Mouse (Mus musculus) C2C12 (cell line): ENCODE measurements around the gene Fxyd6. TPM values are rescaled to one million over a fixed set of nuclear protein-coding genes. Genes with fewer than 3 reads are reported as not detected.

ENCODE experiments used
- H3K27me3 ChIP-seq: one replicate; pipeline ENCODE4 v1.6.1; 2011; ENCODE audit not compliant: control insufficient read depth, insufficient read depth, insufficient read length
- H3K36me3 ChIP-seq: one replicate; pipeline ENCODE4 v1.6.1; 2011; ENCODE audit not compliant: control insufficient read depth, insufficient read depth
- H3K4me3 ChIP-seq: one replicate; pipeline ENCODE4 v1.5.1; 2011; ENCODE audit warnings: mild to moderate bottlenecking, control low read depth; ENCODE audit not compliant: poor library complexity, insufficient read depth, severe bottlenecking
- H3K79me2 ChIP-seq: one replicate; pipeline ENCODE4 v1.6.1; 2011; ENCODE audit not compliant: control insufficient read depth, insufficient read depth
- H3K79me3 ChIP-seq: one replicate; pipeline ENCODE4 v1.6.1; 2011; ENCODE audit warnings: low read depth, control low read depth
- H3ac ChIP-seq: one replicate; pipeline ENCODE3; 2011; ENCODE audit warnings: low read depth; ENCODE audit not compliant: control insufficient read depth, insufficient read length
- CEBPB ChIP-seq: IDR thresholded peaks from one replicate; pipeline ENCODE4 v1.6.1; 2011; ENCODE audit warnings: low read depth, mild to moderate bottlenecking, control low read depth, moderate library complexity
- CTCF ChIP-seq: IDR thresholded peaks from one replicate; pipeline ENCODE4 v1.5.1; 2011; ENCODE audit not compliant: control insufficient read depth, insufficient read depth, insufficient read length
- FOSL1 ChIP-seq: IDR thresholded peaks from one replicate; pipeline ENCODE4 v1.8.0; 2011; ENCODE audit warnings: mild to moderate bottlenecking, low read length; ENCODE audit not compliant: poor library complexity, insufficient read depth, severe bottlenecking
- MAX ChIP-seq: IDR thresholded peaks from one replicate; pipeline ENCODE4 v1.6.1; 2011; ENCODE audit warnings: mild to moderate bottlenecking, control low read depth
- MYOD1 ChIP-seq: IDR thresholded peaks from one replicate; pipeline ENCODE4 v1.6.1; 2011; ENCODE audit warnings: low read depth; ENCODE audit not compliant: control insufficient read depth, insufficient read length
- MYOG ChIP-seq: IDR thresholded peaks from one replicate; pipeline ENCODE4 v1.6.1; 2011; ENCODE audit not compliant: control insufficient read depth, insufficient read length; ENCODE audit errors: extremely low read depth
- USF1 ChIP-seq: IDR thresholded peaks from one replicate; pipeline ENCODE4 v1.6.1; 2011; ENCODE audit warnings: low read depth, mild to moderate bottlenecking, control low read depth, moderate library complexity
- polyA plus RNA-seq: library from polyadenylated mRNA; unstranded; fragments of >200 nt; fragmentation: generic; extraction: Trizol; gene quantifications from one replicate; pipeline ENCODE4 v1.2.1, GENCODE M21; 2012; ENCODE audit warnings: missing spikeins

Fxyd6 gene
- polyA plus RNA-seq, 1 experiment, result not detected

- Histone ChIP-seq H3ac (no peak overlapping the region), H3K36me3 (no peaks in the 10 kb centered on the region), H3K79me2 (no peaks in the 10 kb centered on the region), H3K27me3 (no peaks in the 10 kb centered on the region), H3K79me3 (no peaks in the 10 kb centered on the region), H3K4me3 (no peak overlapping the region)
- TF ChIP-seq CEBPB, result no peak
- no peak for TF ChIP-seq MAX
- no peak for TF ChIP-seq MYOG
- no peak for TF ChIP-seq CTCF
Observed at GRCm38 (mm10) chr9:45337406-45337805, 32.6 kb upstream of the Fxyd6 start.

DNA sequence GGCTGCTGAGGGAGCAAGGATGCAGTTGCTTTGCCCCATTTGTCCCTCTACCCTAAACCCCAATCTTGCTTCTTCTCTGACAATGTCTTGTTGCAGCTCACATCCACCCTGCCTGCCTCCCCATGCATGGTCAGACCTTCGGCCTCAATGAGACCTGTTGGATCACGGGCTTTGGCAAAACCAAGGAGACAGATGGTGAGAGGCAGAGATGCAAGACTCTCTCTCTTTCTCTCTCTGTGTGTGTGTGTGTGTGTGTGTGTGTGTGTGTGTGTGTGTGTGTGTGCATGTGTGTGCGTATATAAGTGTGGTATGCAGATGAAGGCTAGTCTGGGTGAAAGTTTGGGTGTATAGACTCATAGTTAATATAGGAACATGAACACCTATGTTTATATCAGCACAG is 26.9 kb upstream of the Fxyd6 start:
- H3K79me2 ChIP-seq, result no peaks in the 10 kb centered on the region

DNA sequence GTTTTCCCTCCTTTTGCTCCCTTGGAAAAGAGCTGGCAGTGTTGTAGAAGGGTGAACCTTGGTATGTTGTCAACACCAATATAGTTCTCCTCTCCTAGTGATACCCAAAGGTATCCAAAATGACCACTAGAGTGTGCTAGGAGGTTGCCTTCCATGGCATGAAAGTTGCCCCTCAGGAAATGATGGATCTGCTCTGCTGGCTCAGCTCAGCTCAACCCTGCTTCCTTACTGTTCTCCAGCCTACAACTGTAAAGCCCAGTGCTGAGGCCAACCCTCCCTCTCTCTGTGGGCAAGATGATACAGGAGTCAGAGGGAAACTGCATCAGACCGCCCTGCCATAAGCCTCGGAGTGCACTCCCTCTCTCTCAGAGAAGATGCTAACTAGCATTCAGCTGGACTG is 24.5 kb upstream of the Fxyd6 start:
- H3K79me2 ChIP-seq, result no peaks in the 10 kb centered on the region
- H3K36me3 ChIP-seq, result no peaks in the 10 kb centered on the region
- no peaks in the 10 kb centered on the region for H3K79me3 ChIP-seq
- H3K4me3 ChIP-seq, result no peak overlapping the region
- H3K27me3 ChIP-seq, result no peaks in the 10 kb centered on the region
- TF ChIP-seq CTCF (no peak), USF1 (no peak), MAX (no peak), FOSL1 (no peak), MYOG (no peak), MYOD1 (no peak), CEBPB (no peak)
- no peak overlapping the region for H3ac ChIP-seq

More for the DNA sequence above, 26.9 kb upstream of the Fxyd6 start:
- TF ChIP-seq CTCF (no peak), USF1 (no peak), CEBPB (no peak), MAX (no peak), MYOG (no peak), MYOD1 (no peak), FOSL1 (no peak)
- H3ac ChIP-seq, result no peak overlapping the region
- no peak overlapping the region for H3K4me3 ChIP-seq
- no peaks in the 10 kb centered on the region for H3K27me3 ChIP-seq
- H3K36me3 ChIP-seq, result no peaks in the 10 kb centered on the region
- H3K79me3 ChIP-seq, result no peaks in the 10 kb centered on the region

- Histone ChIP-seq H3K4me3 (no peak overlapping the region), H3K79me2 (no peaks in the 10 kb centered on the region), H3K27me3 (no peaks in the 10 kb centered on the region), H3K36me3 (no peaks in the 10 kb centered on the region), H3ac (no peak overlapping the region), H3K79me3 (no peaks in the 10 kb centered on the region)
- TF ChIP-seq MYOG, result no peak
- no peak for TF ChIP-seq CTCF
Observed at GRCm38 (mm10) chr9:45346276-45346675, 23.7 kb upstream of the Fxyd6 start.

- TF ChIP-seq MYOG, result no peak
- no peak for TF ChIP-seq MYOD1
- TF ChIP-seq USF1, result no peak
- no peak for TF ChIP-seq MAX
- TF ChIP-seq CEBPB, result no peak
- TF ChIP-seq CTCF, result no peak
- TF ChIP-seq FOSL1, result no peak
- no peaks in the 10 kb centered on the region for H3K79me2 ChIP-seq
- H3K27me3 ChIP-seq, result no peaks in the 10 kb centered on the region
- H3K79me3 ChIP-seq, result no peaks in the 10 kb centered on the region
- H3ac ChIP-seq, result no peak overlapping the region
- no peak overlapping the region for H3K4me3 ChIP-seq
- no peaks in the 10 kb centered on the region for H3K36me3 ChIP-seq
Observed at GRCm38 (mm10) chr9:45348560-45348959, 21.4 kb upstream of the Fxyd6 start.

DNA sequence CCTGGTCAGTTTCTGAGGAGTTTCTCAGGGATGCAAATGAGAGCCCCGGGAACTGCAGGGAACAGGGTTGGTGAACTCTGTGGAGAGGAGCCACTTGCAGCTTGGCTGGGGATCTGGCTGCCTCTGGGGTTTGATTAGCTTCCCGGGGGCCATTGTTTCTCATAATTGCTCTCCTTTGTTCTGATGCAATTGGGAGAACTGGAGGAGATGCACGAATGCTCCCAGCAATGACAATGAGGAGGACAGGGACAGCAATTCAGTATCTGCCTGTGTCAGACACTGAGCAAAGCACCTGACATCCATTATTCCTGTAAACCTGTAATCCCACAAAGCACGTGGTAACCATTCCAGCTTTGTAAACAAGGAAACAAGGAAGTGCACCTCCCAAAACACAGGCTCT is 20.8 kb upstream of the Fxyd6 start:
- TF ChIP-seq CEBPB, result no peak
- TF ChIP-seq MAX, result no peak
- TF ChIP-seq CTCF, result no peak
- TF ChIP-seq USF1, result no peak
- TF ChIP-seq FOSL1, result no peak
- TF ChIP-seq MYOG, result no peak
- no peak for TF ChIP-seq MYOD1
- Histone ChIP-seq H3K27me3 (no peaks in the 10 kb centered on the region), H3K36me3 (no peaks in the 10 kb centered on the region), H3K79me2 (no peaks in the 10 kb centered on the region), H3ac (no peak overlapping the region), H3K4me3 (no peak overlapping the region), H3K79me3 (no peaks in the 10 kb centered on the region)

- no peaks in the 10 kb centered on the region for H3K27me3 ChIP-seq
- no peaks in the 10 kb centered on the region for H3K79me2 ChIP-seq
- no peak overlapping the region for H3K4me3 ChIP-seq
- H3K79me3 ChIP-seq, result no peaks in the 10 kb centered on the region
- no peaks in the 10 kb centered on the region for H3K36me3 ChIP-seq
- no peak overlapping the region for H3ac ChIP-seq
- TF ChIP-seq FOSL1 (no peak), CEBPB (no peak), MAX (no peak), MYOD1 (no peak), MYOG (no peak), USF1 (no peak)
Observed at GRCm38 (mm10) chr9:45349851-45350250, 20.1 kb upstream of the Fxyd6 start.
